Mouse (Mus musculus) cerebellum, adult 9-10 months (tissue): ENCODE results near the gene Olfr1480.

Source experiments
- DNase-seq: peaks from one replicate; pipeline ENCODE4 v3.0.0; 2022

Olfr1480 gene

GRCm38 (mm10) chr19:13527613-13528012 is at the start of gene Olfr1480:
Olfr1480 (plus strand) TSS chr19:13527913.
- no peak for DNase-seq

- DNase-seq = no peak
These were observed 47.6 kb upstream of the Olfr1480 start, which contains the start of gene Olfr1475 for GRCm38 (mm10) chr19:13480096-13480495. Olfr1475 (minus strand) TSS chr19:13480196.

GRCm38 (mm10) chr19:13500246-13500645 is 27.5 kb upstream of the Olfr1480 start, which contains the start of gene Olfr1477:
Olfr1477 (plus strand) TSS chr19:13500546.
- no peak for DNase-seq
